18 mouse cellular contexts compared by ENCODE assay signal in the genomic region with DNA sequence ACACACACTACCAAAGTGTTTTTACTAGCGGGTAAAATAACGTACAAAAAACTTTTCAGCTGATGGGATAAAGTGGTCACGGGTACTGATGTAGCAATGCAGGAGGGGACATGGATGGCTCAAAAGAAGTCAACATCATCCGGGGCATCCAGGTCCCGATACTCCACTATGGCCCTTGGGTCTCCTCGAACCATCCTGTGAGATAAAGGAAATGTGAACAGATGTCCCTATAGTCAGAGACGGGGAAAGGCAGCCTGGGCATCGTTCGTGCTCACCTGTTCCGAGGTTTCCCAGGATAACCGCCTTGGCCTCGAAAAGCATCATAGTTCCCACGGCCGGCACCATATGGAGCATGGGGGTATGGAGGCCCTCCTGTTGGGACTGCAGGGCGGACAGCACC. TPM values are rescaled to one million over a fixed set of nuclear protein-coding genes. Genes with fewer than 3 reads are reported as not detected.
DNase-seq lines count a peak whose midpoint lies in the region; ATAC-seq and TF ChIP-seq lines count a peak whose summit lies in the region.
"Had no signal": no experiment of that assay in that cellular context is flagged by ENCODE, and none has a peak within 500 bp of the region (broad histone marks: within the 10 kb centered on the region; RNA-seq: fewer than 3 reads in every experiment).

No protein-coding gene starts in this region.

- WGBS in heart, embryonic 13.5 days: 90% methylated on average over 15 of the region's 15 CpGs
- WGBS in heart, embryonic 12.5 days: 90% methylated on average over 15 of the region's 15 CpGs
- 94% methylated on average over 15 of the region's 15 CpGs for WGBS in neural tube, embryonic 12.5 days
- WGBS in neural tube, embryonic 15.5 days: 91% methylated on average over 15 of the region's 15 CpGs
- WGBS in liver, postnatal 0 days (ENCODE audit: insufficient replicate concordance): 92% methylated on average over 15 of the region's 15 CpGs

- H3K4me3 ChIP-seq in heart, embryonic 13.5 days: no peak overlapping the region
- H3K4me3 ChIP-seq in heart, embryonic 12.5 days: no peak overlapping the region
- H3K4me3 ChIP-seq in neural tube, embryonic 12.5 days: no peak overlapping the region
- no peak overlapping the region for H3K4me3 ChIP-seq in neural tube, embryonic 15.5 days (replicated peaks)
- no peak overlapping the region for H3K4me3 ChIP-seq in liver, postnatal 0 days (ENCODE audit: low read depth, low read length)

- no peak overlapping the region for H3K27ac ChIP-seq in heart, embryonic 13.5 days (replicated peaks)
- no peak overlapping the region for H3K27ac ChIP-seq in heart, embryonic 12.5 days (ENCODE audit: poor library complexity, severe bottlenecking)
- H3K27ac ChIP-seq in neural tube, embryonic 12.5 days: no peak overlapping the region
- no peak overlapping the region; the same call in 1 of the 2 replicates for H3K27ac ChIP-seq in neural tube, embryonic 15.5 days (replicated peaks)
- H3K27ac ChIP-seq in liver, postnatal 0 days (ENCODE audit: low read depth): no peak overlapping the region

- H3K4me2 ChIP-seq in heart, embryonic 13.5 days: peak overlapping the region; percentile 100; the same call in 1 of the 2 replicates
- no peak overlapping the region for H3K4me2 ChIP-seq in heart, embryonic 12.5 days
- H3K4me2 ChIP-seq in neural tube, embryonic 12.5 days (replicated peaks): peak overlapping the region; percentile 96; the same call in 1 of the 2 replicates
- H3K4me2 ChIP-seq in neural tube, embryonic 15.5 days: no peak overlapping the region
- 0 out of 2 replicates have a peak overlapping the region, but pooled peaks have one; percentile 99 for H3K4me2 ChIP-seq in liver, postnatal 0 days (ENCODE audit: low read depth, low read length)

- H3K36me3 ChIP-seq in heart, embryonic 13.5 days: peaks cover 57% of the 10 kb centered on the region
- H3K36me3 ChIP-seq in heart, embryonic 12.5 days: peaks cover 59% of the 10 kb centered on the region
- peaks cover 59% of the 10 kb centered on the region for H3K36me3 ChIP-seq in neural tube, embryonic 12.5 days
- peaks cover 57% of the 10 kb centered on the region for H3K36me3 ChIP-seq in neural tube, embryonic 15.5 days
- H3K36me3 ChIP-seq in liver, postnatal 0 days (replicated peaks; ENCODE audit: insufficient read depth, low read length): peaks cover 55% of the 10 kb centered on the region

- DNase-seq in cerebellum, adult 11 months: peak; percentile 21
- no peak for DNase-seq in cerebellum, adult 11-12 months
- no peak for DNase-seq in liver, postnatal 0 days
- DNase-seq in adrenal gland, adult 2 months: no peak
- DNase-seq: adrenal gland, postnatal 14 days; forebrain, postnatal 0 days; gastrocnemius, adult 2 months; kidney, adult 18-20 months; kidney, postnatal 14 days; lung, postnatal 10 days; retina, postnatal 1 day had no signal

- peaks cover 28% of the 10 kb centered on the region for H3K4me1 ChIP-seq in heart, embryonic 13.5 days
- peaks cover 20% of the 10 kb centered on the region for H3K4me1 ChIP-seq in heart, embryonic 12.5 days (replicated peaks)
- peaks cover 25% of the 10 kb centered on the region for H3K4me1 ChIP-seq in neural tube, embryonic 12.5 days
- peaks cover 29% of the 10 kb centered on the region for H3K4me1 ChIP-seq in neural tube, embryonic 15.5 days
- H3K4me1 ChIP-seq in liver, postnatal 0 days (ENCODE audit: insufficient read depth): peaks cover 26% of the 10 kb centered on the region

- ATAC-seq in heart, embryonic 13.5 days (ENCODE audit: extremely low read depth, insufficient number of reproducible peaks, low FRiP score, low TSS enrichment): no peak
- ATAC-seq in heart, embryonic 12.5 days (ENCODE audit: insufficient number of reproducible peaks, low FRiP score): no peak
- no peak for ATAC-seq in neural tube, embryonic 12.5 days (ENCODE audit: low FRiP score, low read depth)
- no peak for ATAC-seq in neural tube, embryonic 15.5 days (ENCODE audit: low FRiP score)
- no peak for ATAC-seq in liver, postnatal 0 days
- ATAC-seq: CD4-positive, CD25-positive, alpha-beta regulatory T cell, adult 4 months; forebrain, postnatal 0 days had no signal

- no peak for TF ChIP-seq EP300 in liver, postnatal 0 days (IDR thresholded peaks at IDR 0.05; ENCODE audit: low read depth)

- H3K9me3 ChIP-seq in heart, embryonic 13.5 days: no peaks in the 10 kb centered on the region
- no peaks in the 10 kb centered on the region for H3K9me3 ChIP-seq in heart, embryonic 12.5 days (replicated peaks)
- H3K9me3 ChIP-seq in neural tube, embryonic 12.5 days: no peaks in the 10 kb centered on the region
- no peaks in the 10 kb centered on the region for H3K9me3 ChIP-seq in neural tube, embryonic 15.5 days (replicated peaks)
- H3K9me3 ChIP-seq in liver, postnatal 0 days (ENCODE audit: low read length): no peaks in the 10 kb centered on the region
- H3K9me3 ChIP-seq: hindbrain, embryonic 13.5 days; limb, embryonic 12.5 days had no signal

- TF ChIP-seq CTCF in liver, postnatal 0 days (IDR thresholded peaks at IDR 0.05; ENCODE audit: low read depth): no peak

- no peak overlapping the region; the same call in 1 of the 2 replicates for H3K9ac ChIP-seq in heart, embryonic 13.5 days
- H3K9ac ChIP-seq in heart, embryonic 12.5 days: no peak overlapping the region
- H3K9ac ChIP-seq in neural tube, embryonic 12.5 days: 0 out of 2 replicates have a peak overlapping the region, but pooled peaks have one; percentile 79
- H3K9ac ChIP-seq in neural tube, embryonic 15.5 days (replicated peaks): no peak overlapping the region
- no peak overlapping the region for H3K9ac ChIP-seq in liver, postnatal 0 days (replicated peaks)

- peaks cover 19% of the 10 kb centered on the region for H3K27me3 ChIP-seq in heart, embryonic 13.5 days (replicated peaks)
- H3K27me3 ChIP-seq in heart, embryonic 12.5 days (replicated peaks): peaks cover 11% of the 10 kb centered on the region
- H3K27me3 ChIP-seq in neural tube, embryonic 12.5 days (replicated peaks): peaks cover 14% of the 10 kb centered on the region
- H3K27me3 ChIP-seq in neural tube, embryonic 15.5 days (replicated peaks): peaks cover 8% of the 10 kb centered on the region; the same call in 1 of the 2 replicates
- no peaks in the 10 kb centered on the region for H3K27me3 ChIP-seq in liver, postnatal 0 days (ENCODE audit: insufficient read depth, low read length)

RNA-seq across cellular contexts. Expression of a gene that starts 1.3 kb away (rescaled TPM):
- polyA plus RNA-seq in heart, embryonic 13.5 days (2015; fragmentation: Nextera tagmentation; extraction: Ambion mirVana): 8.1 and 8.8 TPM in 2 replicates
- polyA plus RNA-seq in heart, embryonic 12.5 days (2016; fragmentation: Nextera tagmentation; extraction: Ambion mirVana): 10.1 and 10.6 TPM in 2 replicates
- 11.4 and 11.6 TPM in 2 replicates for polyA plus RNA-seq in neural tube, embryonic 12.5 days (2016; fragmentation: Nextera tagmentation; extraction: Ambion mirVana)
- polyA plus RNA-seq in neural tube, embryonic 15.5 days (2015; fragmentation: Nextera tagmentation; extraction: Ambion mirVana): 29.0 and 29.5 TPM in 2 replicates
- polyA plus RNA-seq in liver, postnatal 0 days (2015; fragmentation: Nextera tagmentation; extraction: Ambion mirVana): 9.1 and 9.5 TPM in 2 replicates
- total RNA-seq in adrenal gland, adult 2 months (2021): 10 to 100 TPM in 1 of 2 experiments, 1 to 10 TPM in 1; 9.6 to 15.3 TPM
- polyA plus RNA-seq in adrenal gland, adult 2 months (2012; rRNA removed): 29.8 and 37.9 TPM in 2 replicates

RNA-seq across cellular contexts. Expression of a gene that starts 8.4 kb away (rescaled TPM):
- 12.7 and 14.8 TPM in 2 replicates for polyA plus RNA-seq in heart, embryonic 13.5 days (2015; fragmentation: Nextera tagmentation; extraction: Ambion mirVana)
- 23.5 and 28.3 TPM in 2 replicates for polyA plus RNA-seq in heart, embryonic 12.5 days (2016; fragmentation: Nextera tagmentation; extraction: Ambion mirVana)
- polyA plus RNA-seq in neural tube, embryonic 12.5 days (2016; fragmentation: Nextera tagmentation; extraction: Ambion mirVana): 20.6 and 23.5 TPM in 2 replicates
- 98.6 and 103 TPM in 2 replicates for polyA plus RNA-seq in neural tube, embryonic 15.5 days (2015; fragmentation: Nextera tagmentation; extraction: Ambion mirVana)
- polyA plus RNA-seq in liver, postnatal 0 days (2015; fragmentation: Nextera tagmentation; extraction: Ambion mirVana): 10.3 and 11.1 TPM in 2 replicates
- total RNA-seq in adrenal gland, adult 2 months (2021): 10 to 100 TPM in 1 of 2 experiments, 1 to 10 TPM in 1; 5.8 to 12.0 TPM
- polyA plus RNA-seq in adrenal gland, adult 2 months (2012; rRNA removed): 11.0 and 18.0 TPM in 2 replicates

RNA-seq across cellular contexts. Expression of a gene that starts 11.8 kb away (rescaled TPM):
- polyA plus RNA-seq in heart, embryonic 13.5 days (2015; fragmentation: Nextera tagmentation; extraction: Ambion mirVana): 84.9 and 88.1 TPM in 2 replicates
- polyA plus RNA-seq in heart, embryonic 12.5 days (2016; fragmentation: Nextera tagmentation; extraction: Ambion mirVana): 106 and 107 TPM in 2 replicates
- 155 and 167 TPM in 2 replicates for polyA plus RNA-seq in neural tube, embryonic 12.5 days (2016; fragmentation: Nextera tagmentation; extraction: Ambion mirVana)
- 90.7 and 94.3 TPM in 2 replicates for polyA plus RNA-seq in neural tube, embryonic 15.5 days (2015; fragmentation: Nextera tagmentation; extraction: Ambion mirVana)
- polyA plus RNA-seq in liver, postnatal 0 days (2015; fragmentation: Nextera tagmentation; extraction: Ambion mirVana): 24.1 and 28.2 TPM in 2 replicates
- total RNA-seq in adrenal gland, adult 2 months (2021): 100 to 1,000 TPM; 135 to 172 TPM
- polyA plus RNA-seq in adrenal gland, adult 2 months (2012; rRNA removed): 138 and 150 TPM in 2 replicates

RNA-seq across cellular contexts. Expression of a gene that starts 18.5 kb away (rescaled TPM):
- 44.7 and 47.3 TPM in 2 replicates for polyA plus RNA-seq in heart, embryonic 13.5 days (2015; fragmentation: Nextera tagmentation; extraction: Ambion mirVana)
- polyA plus RNA-seq in heart, embryonic 12.5 days (2016; fragmentation: Nextera tagmentation; extraction: Ambion mirVana): 46.3 and 47.0 TPM in 2 replicates
- 31.7 and 36.2 TPM in 2 replicates for polyA plus RNA-seq in neural tube, embryonic 12.5 days (2016; fragmentation: Nextera tagmentation; extraction: Ambion mirVana)
- polyA plus RNA-seq in neural tube, embryonic 15.5 days (2015; fragmentation: Nextera tagmentation; extraction: Ambion mirVana): 14.0 and 26.0 TPM in 2 replicates
- 7.5 and 9.2 TPM in 2 replicates for polyA plus RNA-seq in liver, postnatal 0 days (2015; fragmentation: Nextera tagmentation; extraction: Ambion mirVana)
- 10 to 100 TPM; 28.3 to 41.4 TPM for total RNA-seq in adrenal gland, adult 2 months (2021)
- polyA plus RNA-seq in adrenal gland, adult 2 months (2012; rRNA removed): 108 TPM in 2 replicates

RNA-seq across cellular contexts. Expression of a gene that starts 37.7 kb away (rescaled TPM):
- 8.1 and 8.7 TPM in 2 replicates for polyA plus RNA-seq in heart, embryonic 13.5 days (2015; fragmentation: Nextera tagmentation; extraction: Ambion mirVana)
- 9.4 and 10.2 TPM in 2 replicates for polyA plus RNA-seq in heart, embryonic 12.5 days (2016; fragmentation: Nextera tagmentation; extraction: Ambion mirVana)
- polyA plus RNA-seq in neural tube, embryonic 12.5 days (2016; fragmentation: Nextera tagmentation; extraction: Ambion mirVana): 24.4 and 25.1 TPM in 2 replicates
- 26.5 and 26.8 TPM in 2 replicates for polyA plus RNA-seq in neural tube, embryonic 15.5 days (2015; fragmentation: Nextera tagmentation; extraction: Ambion mirVana)
- 2.9 and 3.2 TPM in 2 replicates for polyA plus RNA-seq in liver, postnatal 0 days (2015; fragmentation: Nextera tagmentation; extraction: Ambion mirVana)
- 10 to 100 TPM in 1 of 2 experiments, 1 to 10 TPM in 1; 7.3 to 12.4 TPM for total RNA-seq in adrenal gland, adult 2 months (2021)
- 30.4 and 33.0 TPM in 2 replicates for polyA plus RNA-seq in adrenal gland, adult 2 months (2012; rRNA removed)

Comparison
In these comparisons a context has a peak if more than half of its experiments do, and no peak if none do; other contexts are left out.
1. H3K4me2 ChIP-seq: peak in heart, embryonic 13.5 days (single experiment), neural tube, embryonic 12.5 days (single experiment) and liver, postnatal 0 days (single experiment); none in heart, embryonic 12.5 days (single experiment) and neural tube, embryonic 15.5 days (single experiment).